Mouse (Mus musculus) gastrocnemius, postnatal 4 days (tissue): ENCODE measurements around the gene Gm10717. TPM values are rescaled to one million over a fixed set of nuclear protein-coding genes. Genes with fewer than 3 reads are reported as not detected.
A peak's percentile ranks its signal among the peaks of the same experiment; 100 is the strongest.
"Not testable (repeated sequence)": the region's sequence is repeated elsewhere in the genome, so short reads cannot be mapped to it uniquely, and the experiment has no call there.

Experiments
- DNase-seq, 2 experiments: peaks; one replicate each; pipeline ENCODE4 v3.0.0; 2021 to 2022; ENCODE audit warnings: low spot score in 2 of 2, mixed read lengths in 2 of 2
- long read RNA-seq, 2 experiments: library from polyadenylated mRNA; stranded (forward); transcript quantifications; one replicate each; pipeline ENCODE4 v2.0.0; 2021
- total RNA-seq, 2 experiments: library from RNA; stranded (reverse); gene quantifications; 2 replicates each; pipeline ENCODE4 v1.2.3; 2021

The Gm10717 gene
- under 1 TPM in 1 of 2 experiments, not detected in 1; 0.78 TPM for total RNA-seq
- long read RNA-seq, experiment 1 = 0 reads
- long read RNA-seq, experiment 2 = 0 reads

DNA sequence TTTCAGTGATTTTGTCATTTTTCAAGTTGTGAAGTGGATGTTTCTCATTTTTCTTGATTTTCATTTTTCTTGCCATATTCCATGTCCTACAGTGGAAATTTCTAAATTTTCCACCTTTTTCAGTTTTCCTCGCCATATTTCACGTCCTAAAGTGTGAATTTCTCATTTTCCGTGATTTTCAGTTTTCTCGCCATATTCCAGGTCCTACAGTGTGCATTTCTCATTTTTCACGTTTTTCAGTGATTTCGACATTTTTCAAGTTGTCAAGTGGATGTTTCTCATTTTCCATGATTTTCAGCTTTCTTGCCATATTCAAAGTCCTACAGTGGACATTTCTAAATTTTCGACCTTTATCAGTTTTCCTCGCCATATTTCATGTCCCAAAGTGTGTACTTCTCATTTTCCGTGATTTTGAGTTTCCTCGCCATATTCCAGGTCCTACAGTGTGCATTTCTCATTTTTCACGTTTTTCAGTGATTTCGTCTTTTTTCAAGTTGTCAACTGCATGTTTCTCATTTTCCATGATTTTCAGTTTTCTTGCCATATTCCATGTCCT is at the start of gene Gm10717:
Gene Gm10717, plus strand, starts transcription at position 506 of the 556 bp plus-strand sequence.
- not testable (repeated sequence) for DNase-seq

DNA sequence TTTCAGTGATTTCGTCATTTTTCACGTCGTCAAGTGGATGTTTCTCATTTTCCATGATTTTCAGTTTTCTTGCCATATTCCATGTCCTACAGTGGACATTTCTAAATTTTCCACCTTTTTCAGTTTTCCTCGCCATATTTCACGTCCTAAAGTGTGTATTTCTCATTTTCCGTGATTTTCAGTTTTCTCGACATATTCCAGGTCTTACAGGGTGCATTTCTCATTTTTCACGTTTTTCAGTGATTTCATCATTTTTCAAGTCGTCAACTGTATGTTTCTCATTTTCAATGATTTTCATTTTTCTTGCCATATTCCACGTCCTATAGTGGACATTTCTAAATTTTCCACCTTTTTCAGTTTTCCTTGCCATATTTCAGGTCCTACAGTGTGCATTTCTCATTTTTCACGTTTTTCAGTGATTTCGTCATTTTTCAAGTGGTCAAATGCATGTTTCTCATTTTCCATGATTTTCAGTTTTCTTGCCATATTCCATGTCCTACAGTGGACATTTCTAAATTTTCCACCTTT is 24.7 kb upstream of the Gm10717 start, which contains the start of gene Gm10722:
Gene Gm10722, plus strand, starts transcription at position 478 of the 528 bp plus-strand sequence.
- peak in 1 of 2 experiments; percentile 47 for DNase-seq

DNA sequence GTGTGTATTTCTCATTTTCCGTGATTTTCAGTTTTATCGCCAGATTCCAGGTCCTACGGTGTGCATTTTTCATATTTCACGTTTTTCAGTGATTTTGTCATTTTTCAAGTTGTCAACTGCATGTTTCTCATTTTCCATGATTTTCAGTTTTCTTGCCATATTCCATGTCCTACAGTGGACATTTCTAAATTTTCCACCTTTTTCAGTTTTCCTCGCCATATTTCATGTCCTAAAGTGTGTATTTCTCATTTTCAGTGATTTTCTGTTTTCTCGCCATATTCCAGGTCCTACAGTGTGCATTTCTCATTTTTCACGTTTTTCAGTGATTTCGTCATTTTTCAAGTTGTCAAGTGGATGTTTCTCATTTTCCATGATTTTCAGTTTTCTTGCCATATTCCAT is 24.2 kb upstream of the Gm10717 start:
- DNase-seq = peak in 1 of 2 experiments; percentile 7

DNA sequence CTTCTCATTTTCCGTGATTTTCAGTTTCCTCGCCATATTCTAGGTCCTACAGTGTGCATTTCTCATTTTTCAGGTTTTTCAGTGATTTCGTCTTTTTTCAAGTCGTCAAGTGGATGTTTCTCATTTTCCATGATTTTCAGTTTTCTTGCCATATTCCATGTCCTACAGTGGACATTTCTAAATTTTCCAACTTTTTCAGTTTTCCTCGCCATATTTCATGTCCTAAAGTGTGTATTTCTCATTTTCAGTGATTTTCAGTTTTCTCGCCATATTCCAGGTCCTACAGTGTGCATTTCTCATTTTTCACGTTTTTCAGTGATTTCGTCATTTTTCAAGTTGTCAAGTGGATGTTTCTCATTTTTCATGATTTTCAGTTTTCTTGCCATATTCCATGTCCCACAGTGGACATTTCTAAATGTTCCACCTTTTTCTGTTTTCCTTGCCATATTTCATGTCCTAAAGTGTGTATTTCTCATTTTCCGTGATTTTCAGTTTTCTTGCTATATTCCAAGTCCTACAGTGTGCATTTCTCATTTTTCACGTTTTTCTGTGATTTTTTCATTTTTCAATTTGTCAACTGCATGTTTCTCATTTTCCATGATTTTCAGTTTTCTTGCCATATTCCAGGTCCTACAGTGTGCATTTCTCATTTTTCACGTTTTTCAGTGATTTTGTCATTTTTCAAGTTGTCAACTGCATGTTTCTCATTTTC is 23.1 kb upstream of the Gm10717 start:
- peak; percentile 100 for DNase-seq

DNA sequence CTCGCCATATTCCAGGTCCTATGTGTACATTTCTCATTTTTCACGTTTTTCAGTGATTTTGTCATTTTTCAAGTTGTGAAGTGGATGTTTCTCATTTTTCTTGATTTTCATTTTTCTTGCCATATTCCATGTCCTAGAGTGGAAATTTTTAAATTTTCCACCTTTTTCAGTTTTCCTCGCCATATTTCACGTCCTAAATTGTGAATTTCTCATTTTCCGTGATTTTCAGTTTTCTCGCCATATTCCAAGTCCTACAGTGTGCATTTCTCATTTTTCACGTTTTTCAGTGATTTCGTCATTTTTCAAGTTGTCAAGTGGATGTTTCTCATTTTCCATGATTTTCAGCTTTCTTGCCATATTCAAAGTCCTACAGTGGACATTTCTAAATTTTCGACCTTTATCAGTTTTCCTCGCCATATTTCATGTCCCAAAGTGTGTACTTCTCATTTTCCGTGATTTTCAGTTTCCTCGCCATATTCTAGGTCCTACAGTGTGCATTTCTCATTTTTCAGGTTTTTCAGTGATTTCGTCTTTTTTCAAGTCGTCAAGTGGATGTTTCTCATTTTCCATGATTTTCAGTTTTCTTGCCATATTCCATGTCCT is 22.3 kb upstream of the Gm10717 start, which contains the start of gene Gm11168:
Gene Gm11168, plus strand, starts transcription at position 553 of the 603 bp plus-strand sequence.
- DNase-seq = peak; percentile 15 to 60

DNA sequence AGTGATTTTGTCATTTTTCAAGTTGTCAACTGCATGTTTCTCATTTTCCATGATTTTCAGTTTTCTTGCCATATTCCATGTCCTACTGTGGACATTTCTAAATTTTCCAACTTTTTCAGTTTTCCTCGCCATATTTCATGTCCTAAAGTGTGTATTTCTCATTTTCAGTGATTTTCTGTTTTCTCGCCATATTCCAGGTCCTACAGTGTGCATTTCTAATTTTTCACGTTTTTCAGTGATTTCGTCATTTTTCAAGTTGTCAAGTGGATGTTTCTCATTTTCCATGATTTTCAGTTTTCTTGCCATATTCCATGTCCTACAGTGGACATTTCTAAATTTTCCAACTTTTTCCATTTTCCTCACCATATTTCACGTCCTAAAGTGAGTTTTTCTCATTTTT is 19.0 kb upstream of the Gm10717 start:
- DNase-seq = not testable (repeated sequence)

DNA sequence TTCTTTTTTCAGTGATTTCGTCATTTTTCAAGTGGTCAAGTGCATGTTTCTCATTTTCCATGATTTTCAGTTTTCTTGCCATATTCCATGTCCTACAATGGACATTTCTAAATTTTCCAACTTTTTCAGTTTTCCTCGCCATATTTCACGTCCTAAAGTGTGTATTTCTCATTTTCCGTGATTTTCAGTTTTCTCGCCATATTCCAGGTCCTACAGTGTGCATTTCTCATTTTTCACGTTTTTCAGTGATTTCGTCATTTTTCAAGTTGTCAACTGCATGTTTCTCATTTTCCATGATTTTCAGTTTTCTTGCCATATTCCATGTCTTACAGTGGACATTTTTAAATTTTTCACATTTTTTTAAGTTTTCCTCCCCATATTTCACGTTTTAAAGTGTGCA is 18.6 kb upstream of the Gm10717 start:
- DNase-seq = not testable (repeated sequence)

DNA sequence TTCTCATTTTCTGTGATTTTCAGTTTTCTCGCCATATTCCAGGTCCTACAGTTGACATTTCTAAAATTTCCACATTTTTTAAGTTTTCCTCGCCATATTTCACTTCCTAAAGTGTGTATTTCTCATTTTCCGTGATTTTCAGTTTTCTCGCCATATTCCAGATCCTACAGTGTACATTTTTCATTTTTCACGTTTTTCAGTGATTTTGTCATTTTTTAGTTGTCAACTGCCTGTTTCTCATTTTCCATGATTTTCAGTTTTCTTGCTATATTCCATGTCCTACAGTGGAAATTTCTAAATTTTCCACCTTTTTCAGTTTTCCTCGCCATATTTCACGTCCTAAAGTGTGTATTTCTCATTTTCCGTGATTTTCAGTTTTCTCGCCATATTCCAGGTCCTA is 17.9 kb upstream of the Gm10717 start:
- peak in 1 of 2 experiments; percentile 38 for DNase-seq

DNA sequence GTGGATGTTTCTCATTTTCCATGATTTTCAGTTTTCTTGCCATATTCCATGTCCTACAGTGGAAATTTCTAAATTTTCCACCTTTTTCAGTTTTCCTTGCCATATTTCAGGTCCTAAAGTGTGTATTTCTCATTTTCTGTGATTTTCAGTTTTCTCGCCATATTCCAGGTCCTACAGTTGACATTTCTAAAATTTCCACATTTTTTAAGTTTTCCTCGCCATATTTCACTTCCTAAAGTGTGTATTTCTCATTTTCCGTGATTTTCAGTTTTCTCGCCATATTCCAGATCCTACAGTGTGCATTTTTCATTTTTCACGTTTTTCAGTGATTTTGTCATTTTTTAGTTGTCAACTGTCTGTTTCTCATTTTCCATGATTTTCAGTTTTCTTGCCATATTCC is 15.9 kb upstream of the Gm10717 start:
- not testable (repeated sequence) for DNase-seq

DNA sequence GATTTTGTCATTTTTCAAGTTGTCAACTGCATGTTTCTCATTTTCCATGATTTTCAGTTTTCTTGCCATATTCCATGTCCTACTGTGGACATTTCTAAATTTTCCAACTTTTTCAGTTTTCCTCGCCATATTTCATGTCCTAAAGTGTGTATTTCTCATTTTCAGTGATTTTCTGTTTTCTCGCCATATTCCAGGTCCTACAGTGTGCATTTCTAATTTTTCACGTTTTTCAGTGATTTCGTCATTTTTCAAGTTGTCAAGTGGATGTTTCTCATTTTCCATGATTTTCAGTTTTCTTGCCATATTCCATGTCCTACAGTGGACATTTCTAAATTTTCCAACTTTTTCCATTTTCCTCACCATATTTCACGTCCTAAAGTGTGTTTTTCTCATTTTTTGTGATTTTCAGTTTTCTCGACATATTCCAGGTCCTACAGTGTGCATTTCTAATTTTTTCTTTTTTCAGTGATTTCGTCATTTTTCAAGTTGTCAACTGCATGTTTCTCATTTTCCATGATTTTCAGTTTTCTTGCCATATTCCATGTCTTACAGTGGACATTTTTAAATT is 13.1 kb upstream of the Gm10717 start:
- DNase-seq = not testable (repeated sequence)

DNA sequence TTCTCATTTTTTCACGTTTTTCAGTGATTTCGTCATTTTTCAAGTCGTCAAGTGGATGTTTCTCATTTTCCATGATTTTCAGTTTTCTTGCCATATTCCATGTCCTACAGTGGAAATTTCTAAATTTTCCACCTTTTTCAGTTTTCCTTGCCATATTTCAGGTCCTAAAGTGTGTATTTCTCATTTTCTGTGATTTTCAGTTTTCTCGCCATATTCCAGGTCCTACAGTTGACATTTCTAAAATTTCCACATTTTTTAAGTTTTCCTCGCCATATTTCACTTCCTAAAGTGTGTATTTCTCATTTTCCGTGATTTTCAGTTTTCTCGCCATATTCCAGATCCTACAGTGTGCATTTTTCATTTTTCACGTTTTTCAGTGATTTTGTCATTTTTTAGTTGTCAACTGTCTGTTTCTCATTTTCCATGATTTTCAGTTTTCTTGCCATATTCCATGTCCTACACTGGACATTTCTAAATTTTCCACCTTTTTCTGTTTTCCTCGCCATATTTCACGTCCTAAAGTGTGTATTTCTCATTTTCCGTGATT is 12.4 kb upstream of the Gm10717 start, which contains the start of gene Gm10721:
Gene Gm10721, plus strand, starts transcription at position 408 of the 547 bp plus-strand sequence.
- DNase-seq = not testable (repeated sequence)

DNA sequence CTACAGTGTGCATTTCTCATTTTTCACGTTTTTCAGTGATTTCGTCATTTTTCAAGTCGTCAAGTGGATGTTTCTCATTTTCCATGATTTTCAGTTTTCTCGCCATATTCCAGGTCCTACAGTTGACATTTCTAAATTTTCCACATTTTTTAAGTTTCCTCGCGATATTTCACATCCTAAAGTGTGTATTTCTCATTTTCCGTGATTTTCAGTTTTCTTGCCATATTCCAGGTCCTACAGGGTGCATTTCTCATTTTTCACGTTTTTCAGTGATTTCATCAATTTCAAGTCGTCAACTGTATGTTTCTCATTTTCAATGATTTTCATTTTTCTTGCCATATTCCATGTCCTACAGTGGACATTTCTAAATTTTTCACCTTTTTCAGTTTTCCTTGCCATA is 9.9 kb upstream of the Gm10717 start, which contains the start of gene Gm10720:
Gene Gm10720, plus strand, starts transcription at position 301 of the 400 bp plus-strand sequence.
- DNase-seq = not testable (repeated sequence)

DNA sequence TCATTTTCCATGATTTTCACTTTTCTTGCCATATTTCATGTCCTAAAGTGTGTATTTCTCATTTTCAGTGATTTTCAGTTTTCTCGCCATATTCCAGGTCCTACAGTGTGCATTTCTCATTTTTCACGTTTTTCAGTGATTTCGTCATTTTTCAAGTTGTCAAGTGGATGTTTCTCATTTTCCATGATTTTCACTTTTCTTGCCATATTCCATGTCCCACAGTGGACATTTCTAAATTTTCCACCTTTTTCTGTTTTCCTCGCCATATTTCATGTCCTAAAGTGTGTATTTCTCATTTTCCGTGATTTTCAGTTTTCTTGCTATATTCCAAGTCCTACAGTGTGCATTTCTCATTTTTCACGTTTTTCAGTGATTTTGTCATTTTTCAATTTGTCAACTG is 9.3 kb upstream of the Gm10717 start:
- DNase-seq = peak; percentile 10 to 55

DNA sequence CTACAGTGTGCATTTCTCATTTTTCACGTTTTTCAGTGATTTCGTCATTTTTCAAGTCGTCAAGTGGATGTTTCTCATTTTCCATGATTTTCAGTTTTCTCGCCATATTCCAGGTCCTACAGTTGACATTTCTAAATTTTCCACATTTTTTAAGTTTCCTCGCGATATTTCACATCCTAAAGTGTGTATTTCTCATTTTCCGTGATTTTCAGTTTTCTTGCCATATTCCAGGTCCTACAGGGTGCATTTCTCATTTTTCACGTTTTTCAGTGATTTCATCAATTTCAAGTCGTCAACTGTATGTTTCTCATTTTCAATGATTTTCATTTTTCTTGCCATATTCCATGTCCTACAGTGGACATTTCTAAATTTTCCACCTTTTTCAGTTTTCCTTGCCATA is 8.1 kb upstream of the Gm10717 start, which contains the start of gene Gm10719:
Gene Gm10719, plus strand, starts transcription at position 301 of the 400 bp plus-strand sequence.
- not testable (repeated sequence) for DNase-seq

DNA sequence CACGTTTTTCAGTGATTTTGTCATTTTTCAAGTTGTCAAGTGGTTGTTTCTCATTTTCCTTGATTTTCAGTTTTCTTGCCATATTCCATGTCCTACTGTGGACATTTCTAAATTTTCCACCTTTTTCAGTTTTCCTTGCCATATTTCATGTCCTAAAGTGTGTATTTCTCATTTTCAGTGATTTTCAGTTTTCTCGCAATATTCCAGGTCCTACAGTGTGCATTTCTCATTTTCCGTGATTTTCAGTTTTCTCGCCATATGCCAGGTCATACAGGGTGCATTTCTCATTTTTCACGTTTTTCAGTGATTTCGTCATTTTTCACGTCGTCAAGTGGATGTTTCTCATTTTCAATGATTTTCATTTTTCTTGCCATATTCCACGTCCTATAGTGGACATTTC is 6.3 kb upstream of the Gm10717 start:
- peak; percentile 100 for DNase-seq

DNA sequence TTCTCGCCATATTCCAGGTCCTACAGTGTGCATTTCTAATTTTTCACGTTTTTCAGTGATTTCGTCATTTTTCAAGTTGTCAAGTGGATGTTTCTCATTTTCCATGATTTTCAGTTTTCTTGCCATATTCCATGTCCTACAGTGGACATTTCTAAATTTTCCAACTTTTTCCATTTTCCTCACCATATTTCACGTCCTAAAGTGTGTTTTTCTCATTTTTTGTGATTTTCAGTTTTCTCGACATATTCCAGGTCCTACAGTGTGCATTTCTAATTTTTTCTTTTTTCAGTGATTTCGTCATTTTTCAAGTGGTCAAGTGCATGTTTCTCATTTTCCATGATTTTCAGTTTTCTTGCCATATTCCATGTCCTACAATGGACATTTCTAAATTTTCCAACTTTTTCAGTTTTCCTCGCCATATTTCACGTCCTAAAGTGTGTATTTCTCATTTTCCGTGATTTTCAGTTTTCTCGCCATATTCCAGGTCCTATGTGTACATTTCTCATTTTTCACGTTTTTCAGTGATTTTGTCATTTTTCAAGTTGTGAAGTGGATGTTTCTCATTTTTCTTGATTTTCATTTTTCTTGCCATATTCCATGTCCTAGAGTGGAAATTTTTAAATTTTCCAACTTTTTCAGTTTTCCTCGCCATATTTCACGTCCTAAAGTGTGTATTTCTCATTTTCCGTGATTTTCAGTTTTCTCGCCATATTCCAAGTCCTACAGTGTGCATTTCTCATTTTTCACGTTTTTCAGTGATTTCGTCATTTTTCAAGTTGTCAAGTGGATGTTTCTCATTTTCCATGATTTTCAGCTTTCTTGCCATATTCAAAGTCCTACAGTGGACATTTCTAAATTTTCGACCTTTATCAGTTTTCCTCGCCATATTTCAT is 5.1 kb upstream of the Gm10717 start:
- DNase-seq = peak; percentile 82 to 100

DNA sequence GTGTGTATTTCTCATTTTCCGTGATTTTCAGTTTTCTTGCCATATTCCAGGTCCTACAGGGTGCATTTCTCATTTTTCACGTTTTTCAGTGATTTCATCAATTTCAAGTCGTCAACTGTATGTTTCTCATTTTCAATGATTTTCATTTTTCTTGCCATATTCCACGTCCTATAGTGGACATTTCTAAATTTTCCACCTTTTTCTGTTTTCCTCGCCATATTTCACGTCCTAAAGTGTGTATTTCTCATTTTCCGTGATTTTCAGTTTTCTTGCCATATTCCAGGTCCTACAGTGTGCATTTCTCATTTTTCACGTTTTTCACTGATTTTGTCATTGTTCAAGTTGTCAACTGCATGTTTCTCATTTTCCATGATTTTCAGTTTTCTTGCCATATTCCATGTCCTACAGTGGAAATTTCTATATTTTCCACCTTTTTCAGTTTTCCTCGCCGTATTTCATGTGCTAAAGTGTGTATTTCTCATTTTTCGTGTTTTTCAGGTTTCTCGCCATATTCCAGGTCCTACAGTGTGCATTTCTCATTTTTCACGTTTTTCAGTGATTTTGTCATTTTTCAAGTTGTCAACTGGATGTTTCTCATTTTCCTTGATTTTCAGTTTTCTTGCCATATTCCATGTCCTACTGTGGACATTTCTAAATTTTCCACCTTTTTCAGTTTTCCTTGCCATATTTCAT is 2.8 kb upstream of the Gm10717 start:
- not testable (repeated sequence) for DNase-seq

DNA sequence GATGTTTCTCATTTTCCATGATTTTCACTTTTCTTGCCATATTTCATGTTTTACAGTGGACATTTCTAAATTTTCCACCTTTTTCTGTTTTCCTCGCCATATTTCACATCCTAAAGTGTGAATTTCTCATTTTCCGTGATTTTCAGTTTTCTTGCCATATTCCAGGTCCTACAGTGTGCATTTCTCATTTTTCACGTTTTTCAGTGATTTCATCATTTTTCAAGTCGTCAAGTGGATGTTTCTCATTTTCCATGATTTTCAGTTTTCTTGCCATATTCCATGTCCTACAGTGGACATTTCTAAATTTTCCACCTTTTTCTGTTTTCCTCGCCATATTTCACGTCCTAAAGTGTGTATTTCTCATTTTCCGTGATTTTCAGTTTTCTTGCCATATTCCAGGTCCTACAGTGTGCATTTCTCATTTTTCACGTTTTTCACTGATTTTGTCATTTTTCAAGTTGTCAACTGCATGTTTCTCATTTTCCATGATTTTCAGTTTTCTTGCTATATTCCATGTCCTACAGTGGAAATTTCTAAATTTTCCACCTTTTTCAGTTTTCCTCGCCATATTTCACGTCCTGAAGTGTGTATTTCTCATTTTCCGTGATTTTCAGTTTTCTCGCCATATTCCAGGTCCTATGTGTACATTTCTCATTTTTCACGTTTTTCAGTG is 1.8 kb upstream of the Gm10717 start, which contains the start of gene Gm10718:
Gene Gm10718, plus strand, starts transcription at position 236 of the 673 bp plus-strand sequence.
- DNase-seq = peak; percentile 23 to 55
